In the genomic region with DNA sequence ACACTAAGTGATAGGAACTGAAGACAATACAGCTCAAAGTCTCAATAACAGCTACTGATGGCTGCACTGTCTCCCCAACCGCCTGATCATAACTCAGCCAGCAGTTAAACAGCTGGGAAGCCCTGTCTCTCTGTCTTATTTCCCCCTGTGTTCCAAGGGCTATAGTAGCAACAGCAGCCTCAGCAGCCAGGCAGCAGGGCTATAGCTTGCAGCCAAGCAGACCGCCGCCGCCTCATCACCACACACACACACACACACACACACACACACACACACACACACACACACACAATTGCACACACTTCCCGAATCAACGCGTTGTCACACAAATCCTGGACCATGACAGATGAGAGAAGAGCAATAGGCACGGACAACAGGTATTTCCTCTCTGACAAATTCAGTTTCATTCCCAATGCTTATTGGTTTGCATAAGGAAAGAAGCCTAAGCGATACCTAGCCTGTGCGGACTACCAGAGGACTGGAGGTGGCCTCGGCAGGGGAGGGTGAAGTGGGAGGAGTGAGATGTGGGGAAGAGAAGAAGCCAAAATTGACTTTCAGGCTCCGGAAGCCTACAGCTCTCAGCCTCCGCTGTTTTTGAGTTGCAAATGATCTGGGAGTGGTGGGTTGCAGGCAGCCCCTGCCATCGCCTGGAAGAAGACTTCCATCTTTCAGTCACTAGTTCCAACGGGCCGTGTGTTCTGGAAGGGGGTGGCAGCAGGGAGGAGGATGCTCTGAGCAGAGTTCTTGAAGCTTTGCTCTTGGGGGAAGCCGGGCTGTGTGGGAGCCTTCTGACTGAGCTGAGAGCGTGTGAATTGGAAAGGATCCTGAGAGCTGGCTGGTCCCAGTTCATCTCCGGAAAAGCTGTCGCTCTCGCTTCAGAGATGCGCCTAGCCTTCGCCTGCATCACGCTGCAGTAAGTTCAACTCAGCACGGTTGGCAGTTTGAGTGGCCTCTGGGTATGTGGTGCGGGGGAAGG, we compare ENCODE assay signal across 8 mouse cellular contexts.
A peak's percentile ranks its signal among the peaks of the same experiment; 100 is the strongest.
DNase-seq lines count a peak whose midpoint lies in the region; ATAC-seq and TF ChIP-seq lines count a peak whose summit lies in the region.

No protein-coding gene starts in this region.

- H3K27me3 ChIP-seq in liver, embryonic 16.5 days (ENCODE audit: control insufficient read depth, insufficient read depth, low read depth, low read length) = peaks cover 5% of the 10 kb centered on the region; the same call in 1 of the 2 replicates

- H3K9ac ChIP-seq in liver, embryonic 16.5 days (ENCODE audit: low read depth, low read length) = no peak overlapping the region

- H3K9me3 ChIP-seq in liver, embryonic 16.5 days (replicated peaks; ENCODE audit: control insufficient read depth, low read length) = no peaks in the 10 kb centered on the region

- H3K4me2 ChIP-seq in liver, embryonic 16.5 days (ENCODE audit: low read depth, low read length) = peak overlapping the region; percentile 27; the same call in 1 of the 2 replicates

- peak overlapping the region; percentile 64 for H3K4me3 ChIP-seq in layer of hippocampus, adult 2 months
- H3K4me3 ChIP-seq in liver, embryonic 16.5 days (ENCODE audit: low read depth, low read length) = 0 out of 2 replicates have a peak overlapping the region, but pooled peaks have one; percentile 8

- H3K27ac ChIP-seq in layer of hippocampus, adult 2 months = peak overlapping the region; percentile 96
- no peak overlapping the region for H3K27ac ChIP-seq in liver, embryonic 16.5 days (ENCODE audit: low read length)

- WGBS in liver, embryonic 16.5 days (ENCODE audit: insufficient replicate concordance) = 3% methylated on average over 26 of the region's 26 CpGs

- no peak for TF ChIP-seq CTCF in layer of hippocampus, adult 2 months (conservative IDR thresholded peaks at IDR 0.05)

- no peaks in the 10 kb centered on the region for H3K36me3 ChIP-seq in liver, embryonic 16.5 days (ENCODE audit: control insufficient read depth, insufficient read depth)

- H3K4me1 ChIP-seq in liver, embryonic 16.5 days (ENCODE audit: control insufficient read depth, low read depth, low read length) = no peaks in the 10 kb centered on the region

- ATAC-seq in liver, embryonic 16.5 days (ENCODE audit: low read depth) = no peak
- no peak for ATAC-seq in erythroblast, adult 5-6 weeks (replicated peaks; ENCODE audit: low FRiP score, poor library complexity, severe bottlenecking)

- DNase-seq in adrenal gland, adult (ENCODE audit: inconsistent age in 2 of 2, low spot score in 1 of 2) = peak; percentile 14 to 58
- no peak for DNase-seq in adrenal gland, postnatal 4 days (ENCODE audit: low spot score in 2 of 2)
- peak; percentile 42 for DNase-seq in embryo, embryonic 9.5 days (ENCODE audit: extremely low spot score)
- DNase-seq in heart, adult 8-10 months (ENCODE audit: low spot score) = peak; percentile 2
- peak; percentile 64 to 77 for DNase-seq in layer of hippocampus, adult 2 months (ENCODE audit: low spot score in 2 of 2)
- DNase-seq in right cerebral cortex, adult 2 months (ENCODE audit: low spot score in 2 of 2) = peak; percentile 79 to 83

Comparison
In these comparisons a context has a peak if more than half of its experiments do, and no peak if none do; other contexts are left out.
1. DNase-seq: peak in adrenal gland, adult (2 of 2), embryo, embryonic 9.5 days (single experiment), heart, adult 8-10 months (single experiment), layer of hippocampus, adult 2 months (2 of 2) and right cerebral cortex, adult 2 months (2 of 2); none in adrenal gland, postnatal 4 days (0 of 2).